Mouse (Mus musculus) right cerebral cortex, adult 18-20 months (tissue): ENCODE data around the gene Dnm2.
A peak's percentile ranks its signal among the peaks of the same experiment; 100 is the strongest.
"Not testable (repeated sequence)": the region's sequence is repeated elsewhere in the genome, so short reads cannot be mapped to it uniquely, and the experiment has no call there.

Source experiments
- DNase-seq: peaks from one replicate; pipeline ENCODE4 v3.0.0; 2022; ENCODE audit warnings: mixed read lengths

Dnm2 gene

GRCm38 (mm10) chr9:21509772-21510688, 85.3 kb downstream of the Dnm2 start, which contains the start of gene Tmed1:
Gene Tmed1 (minus strand): TSS chr9:21510252.
- peak; percentile 96 for DNase-seq

- DNase-seq = no peak
These were observed 85.9 kb downstream of the Dnm2 start for GRCm38 (mm10) chr9:21510689-21511015.

GRCm38 (mm10) chr9:21511052-21511451, 86.3 kb downstream of the Dnm2 start:
- no peak for DNase-seq

GRCm38 (mm10) chr9:21513466-21513865, 88.8 kb downstream of the Dnm2 start:
- DNase-seq = no peak

- no peak for DNase-seq
These were observed 93.3 kb downstream of the Dnm2 start for GRCm38 (mm10) chr9:21517947-21518495.

- not testable (repeated sequence) for DNase-seq
These were observed 94.0 kb downstream of the Dnm2 start for GRCm38 (mm10) chr9:21518690-21519089.

- no peak for DNase-seq
These were observed 100.6 kb downstream of the Dnm2 start for GRCm38 (mm10) chr9:21525142-21525936.

- no peak for DNase-seq
These were observed 101.4 kb downstream of the Dnm2 start, which contains the start of gene AB124611 for GRCm38 (mm10) chr9:21525937-21526633. Gene AB124611 (plus strand): TSS chr9:21526176.

- DNase-seq = no peak
These were observed 101.9 kb downstream of the Dnm2 start for GRCm38 (mm10) chr9:21526634-21526944.

- no peak for DNase-seq
These were observed 102.5 kb downstream of the Dnm2 start for GRCm38 (mm10) chr9:21527100-21527801.

GRCm38 (mm10) chr9:21527917-21528324, 103.2 kb downstream of the Dnm2 start:
- DNase-seq = no peak

- DNase-seq = no peak
These were observed 111.8 kb downstream of the Dnm2 start for GRCm38 (mm10) chr9:21536501-21536900.

- no peak for DNase-seq
These were observed 112.3 kb downstream of the Dnm2 start for GRCm38 (mm10) chr9:21537009-21537408.

GRCm38 (mm10) chr9:21539981-21540753, 115.5 kb downstream of the Dnm2 start:
- DNase-seq = no peak

GRCm38 (mm10) chr9:21542001-21542400, 117.3 kb downstream of the Dnm2 start:
- not testable (repeated sequence) for DNase-seq

GRCm38 (mm10) chr9:21545351-21545915, 120.7 kb downstream of the Dnm2 start:
- no peak for DNase-seq

GRCm38 (mm10) chr9:21545916-21546788, 121.4 kb downstream of the Dnm2 start:
- peak; percentile 99 for DNase-seq

- DNase-seq = no peak
These were observed 122.0 kb downstream of the Dnm2 start, which contains the start of gene Carm1 for GRCm38 (mm10) chr9:21546789-21547074. Gene Carm1 (plus strand): TSS chr9:21546894.

- DNase-seq = peak; percentile 61
These were observed 122.6 kb downstream of the Dnm2 start for GRCm38 (mm10) chr9:21547075-21547941.
